Mouse (Mus musculus) spleen, postnatal 36 days (tissue): ENCODE measurements around the gene Runx2.

Source experiments
- DNase-seq, 2 experiments: peaks; one replicate each; pipeline ENCODE4 v3.0.0; 2022; ENCODE audit warnings: low spot score in 2 of 2, mixed read lengths in 1 of 2

Gene Runx2

GRCm38 (mm10) chr17:44538921-44539320, 275.7 kb downstream of the Runx2 start:
- DNase-seq: no peak

DNA sequence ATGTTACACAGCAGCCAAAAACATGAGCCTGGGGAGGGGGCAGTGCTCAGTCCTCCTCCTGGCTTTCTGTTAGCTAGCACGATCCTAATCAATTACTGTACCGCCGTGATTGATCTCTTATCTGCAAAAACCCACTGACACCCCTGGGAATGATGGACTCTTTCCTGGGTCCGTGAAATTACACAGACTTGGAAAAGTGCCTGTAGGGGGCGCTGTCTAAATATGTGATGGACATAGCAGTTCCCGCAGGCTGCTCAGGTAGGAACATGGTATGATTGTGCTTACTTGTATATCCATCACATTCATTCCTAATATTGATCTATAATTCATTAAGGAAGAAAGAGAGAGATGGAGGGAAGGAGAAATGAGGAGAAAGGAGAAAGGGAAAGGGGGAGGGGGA, 284.6 kb downstream of the Runx2 start:
- DNase-seq: peak in 1 of 2 experiments; percentile 13

DNA sequence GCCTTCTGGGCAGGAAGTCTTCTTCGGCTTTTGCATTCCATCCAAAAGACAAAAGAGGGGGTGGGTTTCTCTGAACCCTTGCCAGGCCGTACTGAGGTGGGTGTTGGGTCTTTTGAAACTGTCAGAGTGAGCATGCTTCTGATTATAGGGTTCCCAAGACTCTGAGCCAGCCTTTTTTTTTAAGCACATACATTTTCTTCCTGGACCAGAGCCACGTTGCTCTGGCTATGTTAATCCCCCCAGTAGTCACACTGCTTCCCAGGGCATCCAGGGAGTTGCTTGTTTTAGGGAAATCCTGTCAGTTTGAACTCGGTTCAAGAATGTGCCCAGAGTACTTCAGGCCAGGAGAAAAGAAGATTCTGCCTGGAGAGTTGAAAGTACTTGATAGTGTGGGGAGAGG, 286.0 kb downstream of the Runx2 start:
- no peak for DNase-seq

DNA sequence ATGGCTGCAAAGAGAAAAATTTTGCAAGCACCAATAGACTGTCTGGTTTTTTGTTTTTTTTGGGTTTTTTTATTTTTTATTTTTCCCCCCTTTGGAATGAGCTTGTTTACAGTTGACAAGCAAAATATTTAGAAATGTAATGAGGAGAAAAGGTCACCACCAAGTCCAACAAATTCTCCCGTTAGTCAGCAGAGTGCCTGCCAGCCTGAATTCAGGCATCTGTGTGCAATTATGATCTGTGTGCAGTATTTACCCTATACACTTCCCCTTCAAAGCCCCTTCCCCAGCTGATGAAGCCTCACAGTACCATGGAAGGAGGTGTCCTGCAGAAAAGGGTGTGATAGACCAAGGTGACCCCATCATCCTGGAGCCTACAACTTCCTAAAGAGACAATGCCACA, 290.5 kb downstream of the Runx2 start:
- DNase-seq: no peak

- peak in 1 of 2 experiments; percentile 12 for DNase-seq
Measured at GRCm38 (mm10) chr17:44522906-44523305, 291.7 kb downstream of the Runx2 start.

- DNase-seq: no peak
Measured at GRCm38 (mm10) chr17:44520122-44521075, 294.2 kb downstream of the Runx2 start.

- DNase-seq: no peak
Measured at GRCm38 (mm10) chr17:44519356-44519755, 295.2 kb downstream of the Runx2 start.

DNA sequence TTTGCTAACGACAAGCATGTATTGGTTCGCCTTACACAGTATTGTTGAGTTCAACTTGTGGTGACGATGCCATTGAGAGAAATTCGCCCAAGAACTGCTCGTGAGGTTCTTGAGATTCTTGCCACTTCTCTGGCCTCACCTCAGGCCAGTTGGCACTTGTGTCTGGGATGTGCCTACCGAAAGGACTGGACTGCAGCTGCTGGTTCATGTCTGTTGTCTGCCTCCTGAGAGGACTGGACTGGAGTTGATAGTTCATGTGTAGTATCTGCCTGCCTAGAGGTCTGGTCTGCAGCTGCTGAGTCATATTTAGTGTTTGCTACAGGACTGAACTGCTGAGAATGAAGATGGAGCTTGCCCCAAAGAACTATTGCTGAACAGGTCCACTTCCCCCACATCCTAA, 296.4 kb downstream of the Runx2 start:
- no peak for DNase-seq

DNA sequence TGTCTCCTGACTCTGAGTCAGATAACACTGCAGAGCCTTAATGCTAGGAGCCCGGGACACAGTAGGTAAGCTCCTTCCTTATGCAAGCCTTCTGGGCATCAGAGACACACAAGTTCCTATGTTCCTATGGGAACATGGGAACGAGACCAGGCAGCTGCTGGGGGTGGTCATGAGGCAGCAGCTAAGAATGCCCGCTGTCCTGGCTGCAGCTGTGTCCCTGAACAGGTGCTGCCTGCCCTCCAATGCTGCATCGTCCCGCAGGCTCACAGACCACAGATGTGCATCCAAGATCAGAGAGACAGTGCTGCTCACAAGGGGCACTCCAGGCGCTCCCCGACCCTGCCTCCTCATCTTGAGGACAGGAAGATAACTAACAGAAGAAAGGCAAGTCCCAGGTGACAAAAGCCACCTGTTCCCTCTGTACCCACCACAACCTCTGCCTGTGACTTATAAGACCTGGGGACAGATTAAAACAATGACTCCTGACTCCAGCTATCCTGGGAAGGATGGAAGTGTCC, 306.3 kb downstream of the Runx2 start:
- DNase-seq: no peak

DNA sequence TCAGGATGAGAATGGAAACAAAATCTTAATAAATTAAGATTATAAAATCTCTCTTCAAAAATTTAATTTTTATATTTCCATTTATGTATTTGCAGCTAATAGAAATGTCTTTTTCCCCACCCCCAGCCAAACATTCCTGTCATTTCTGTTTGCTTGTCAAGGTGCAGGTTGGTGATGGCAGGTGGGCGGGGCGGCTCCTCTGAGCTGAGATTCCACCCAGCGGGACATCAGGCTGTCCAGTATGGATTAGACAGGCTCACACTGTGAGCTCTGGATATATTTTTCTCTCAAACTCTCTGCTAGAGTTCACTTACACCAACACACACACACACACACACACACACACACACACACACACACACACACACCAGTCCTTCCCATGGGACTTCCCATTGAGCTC, 306.9 kb downstream of the Runx2 start:
- no peak for DNase-seq

- no peak for DNase-seq
Measured at GRCm38 (mm10) chr17:44506524-44506923, 308.1 kb downstream of the Runx2 start.

- DNase-seq: no peak
Measured at GRCm38 (mm10) chr17:44504794-44505317, 309.7 kb downstream of the Runx2 start.

DNA sequence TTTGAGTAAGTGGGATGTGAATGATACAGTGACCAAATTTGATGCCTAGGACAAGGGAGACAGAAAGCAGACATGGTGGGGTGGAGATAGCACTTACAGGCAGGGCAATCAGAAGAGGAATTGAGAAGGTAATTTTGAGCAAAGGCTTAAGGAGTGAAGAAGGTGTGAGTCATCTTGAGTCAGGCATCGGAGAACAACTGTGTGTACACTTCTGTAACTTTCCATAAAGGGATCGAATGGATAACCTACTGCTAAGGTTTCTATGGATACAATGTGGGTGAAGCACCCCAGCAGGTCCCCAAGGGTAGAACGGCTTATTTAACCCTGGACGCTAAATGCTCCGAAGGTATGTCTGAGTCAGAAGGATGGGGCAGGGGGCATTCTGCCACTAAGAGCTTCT, 312.4 kb downstream of the Runx2 start:
- DNase-seq: no peak

GRCm38 (mm10) chr17:44500306-44500899, 314.2 kb downstream of the Runx2 start:
- DNase-seq: no peak

GRCm38 (mm10) chr17:44490164-44490794, 324.3 kb downstream of the Runx2 start:
- no peak for DNase-seq

GRCm38 (mm10) chr17:44489346-44489745, 325.3 kb downstream of the Runx2 start:
- no peak for DNase-seq

DNA sequence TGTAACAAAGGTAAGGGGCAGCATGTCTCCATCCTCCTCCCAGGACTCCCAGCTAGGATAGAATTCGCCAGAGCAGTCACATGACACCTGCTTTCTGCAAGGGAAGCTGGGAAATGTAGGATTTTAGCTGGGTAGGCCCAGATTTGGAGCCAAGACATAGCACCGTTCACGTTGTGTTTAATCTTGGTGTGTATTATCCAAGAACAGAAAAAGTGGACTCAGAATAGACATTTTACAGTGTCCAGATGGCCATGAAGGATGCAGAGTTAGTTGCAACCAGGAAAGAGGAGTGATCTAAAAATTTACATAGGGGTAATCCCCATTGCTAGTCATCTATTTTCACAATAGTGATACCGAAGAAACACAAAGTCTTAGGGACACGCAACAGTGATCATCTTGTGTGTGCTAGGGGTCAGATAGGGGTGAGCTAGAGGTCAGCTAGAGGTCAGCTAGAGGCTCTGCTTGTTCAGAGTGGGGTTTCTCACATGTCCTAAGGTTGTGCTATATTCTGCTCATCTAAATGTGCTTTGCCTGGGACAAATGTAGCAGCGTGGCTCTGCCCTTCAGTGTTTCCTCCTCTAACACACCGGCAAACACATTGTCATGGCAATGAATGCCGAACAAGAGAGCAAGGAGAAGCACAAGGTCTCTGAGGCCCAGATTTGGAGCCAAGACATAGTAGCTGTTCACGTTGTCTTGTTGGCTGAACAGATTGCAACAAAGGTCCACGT, 326.9 kb downstream of the Runx2 start:
- DNase-seq: no peak

DNA sequence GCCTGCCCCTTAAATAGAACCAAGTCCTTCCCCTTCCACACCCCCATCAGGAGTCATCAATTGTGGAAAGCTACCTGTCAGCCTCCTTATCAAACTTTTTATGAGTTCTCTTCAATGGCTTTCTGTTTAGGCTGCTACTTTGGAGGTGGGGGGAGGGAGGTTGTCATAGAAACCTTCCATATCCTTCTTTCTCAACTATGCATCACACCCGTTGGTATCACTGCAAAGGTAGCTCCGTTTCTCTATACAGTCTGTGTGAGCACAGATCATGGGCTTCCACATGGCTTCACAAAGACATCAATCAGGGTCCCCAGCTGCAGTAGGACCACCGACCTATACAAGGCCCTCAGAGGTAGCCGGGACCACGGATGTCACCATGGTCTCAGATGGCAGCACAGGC, 329.3 kb downstream of the Runx2 start:
- DNase-seq: no peak

DNA sequence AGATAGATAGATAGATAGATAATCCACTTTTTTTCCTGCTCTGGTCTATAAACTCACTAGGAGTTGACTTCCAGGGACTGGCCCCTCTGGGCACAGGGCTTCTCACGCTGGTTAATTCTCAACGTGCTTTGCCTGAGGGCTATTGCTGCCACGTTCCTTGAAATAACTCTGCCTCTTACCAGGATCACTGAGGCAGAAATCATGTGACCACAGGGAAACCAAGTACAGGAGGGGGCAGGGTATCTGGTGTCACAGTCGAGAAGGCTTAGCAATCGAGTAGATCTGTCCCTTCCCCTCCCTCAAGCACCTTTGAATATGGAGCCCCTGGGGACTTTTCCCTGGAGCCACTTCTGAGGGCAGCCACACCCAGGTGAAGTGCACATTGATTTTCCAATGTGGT, 334.7 kb downstream of the Runx2 start:
- no peak for DNase-seq

DNA sequence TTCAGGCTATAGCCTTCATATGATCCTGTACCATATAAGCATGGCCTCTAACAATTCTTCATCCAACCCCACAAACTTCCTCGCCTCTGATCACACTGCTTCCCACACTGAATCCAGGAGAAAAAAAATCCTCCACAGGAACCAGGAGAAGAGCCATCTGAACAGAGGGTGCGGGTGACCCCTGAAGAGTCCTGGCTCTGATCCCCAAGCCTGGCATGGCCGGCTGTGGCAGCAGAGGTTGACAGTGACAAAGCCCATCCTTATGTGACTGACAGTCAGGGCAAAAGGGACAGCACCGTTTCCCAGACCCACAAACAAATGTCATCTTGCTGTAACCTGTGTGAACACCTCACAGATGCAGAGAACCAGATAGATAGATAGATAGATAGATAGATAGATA, 335.1 kb downstream of the Runx2 start:
- DNase-seq: no peak

DNA sequence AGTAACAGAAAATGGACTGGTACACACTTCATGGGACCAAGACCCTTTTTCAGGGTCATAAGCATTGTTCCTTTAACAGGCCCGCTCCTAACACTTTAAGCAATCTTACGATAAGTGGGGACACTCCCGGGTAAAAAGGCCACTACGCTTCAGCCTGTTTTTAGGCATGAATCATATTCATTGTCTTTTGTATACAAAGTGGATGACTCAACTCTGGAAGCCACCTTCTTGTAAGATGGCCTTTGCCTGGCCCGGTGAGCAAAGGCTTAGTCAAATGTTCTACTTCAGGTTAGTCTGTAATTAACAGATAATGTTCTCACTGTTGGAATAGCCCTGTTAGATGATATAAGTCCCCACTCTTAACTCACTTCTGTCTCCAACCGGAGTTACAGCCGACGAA, 338.7 kb downstream of the Runx2 start:
- DNase-seq: no peak

DNA sequence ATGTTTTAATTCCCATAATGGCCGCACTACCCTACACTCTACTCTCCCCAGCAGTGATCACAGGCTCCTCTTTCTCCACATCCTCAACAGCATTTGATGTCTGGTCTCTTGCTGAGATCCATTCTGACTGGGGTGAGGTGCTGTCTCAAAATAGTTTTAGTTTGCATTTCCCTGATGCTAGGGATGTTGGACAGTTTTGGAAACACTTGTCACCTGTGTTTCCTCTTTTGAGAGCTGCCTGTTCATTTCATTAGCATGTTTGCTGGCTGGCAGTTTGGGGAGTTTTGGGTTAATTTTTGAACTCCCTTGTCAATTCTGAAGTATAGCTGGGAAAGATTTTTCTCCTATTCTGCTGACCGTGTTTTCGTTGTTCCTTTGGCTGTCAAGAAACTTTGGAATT, 340.3 kb downstream of the Runx2 start:
- DNase-seq: no peak
